Mouse (Mus musculus): Measurements from ENCODE around the gene Smg9.

The Smg9 gene

GRCm38 (mm10) chr7:24408186-24408585 is 8.8 kb downstream of the Smg9 start:
- no peak for DNase-seq (ENCODE audit: low read depth)

GRCm38 (mm10) chr7:24410123-24410522 is 10.7 kb downstream of the Smg9 start:
- DNase-seq (ENCODE audit: low read depth): no peak

GRCm38 (mm10) chr7:24410831-24411230 is 11.4 kb downstream of the Smg9 start:
- DNase-seq (ENCODE audit: low read depth): no peak

- no peak for DNase-seq (ENCODE audit: low read depth)
These were observed 14.2 kb downstream of the Smg9 start for GRCm38 (mm10) chr7:24413630-24414029.

GRCm38 (mm10) chr7:24415261-24415660 is 15.8 kb downstream of the Smg9 start:
- no peak for DNase-seq (ENCODE audit: low read depth)

- no peak for DNase-seq (ENCODE audit: low read depth)
These were observed 20.2 kb downstream of the Smg9 start for GRCm38 (mm10) chr7:24419579-24419978.

GRCm38 (mm10) chr7:24421648-24422047 is 22.2 kb downstream of the Smg9 start:
- no peak for DNase-seq (ENCODE audit: low read depth)

- DNase-seq (ENCODE audit: low read depth): no peak
These were observed 22.8 kb downstream of the Smg9 start for GRCm38 (mm10) chr7:24422251-24422650.

GRCm38 (mm10) chr7:24423107-24423763 is 23.8 kb downstream of the Smg9 start:
- no peak for DNase-seq (ENCODE audit: low read depth)

- DNase-seq (ENCODE audit: low read depth): no peak
These were observed 24.7 kb downstream of the Smg9 start for GRCm38 (mm10) chr7:24423956-24424732.

- no peak for DNase-seq (ENCODE audit: low read depth)
These were observed 26.5 kb downstream of the Smg9 start for GRCm38 (mm10) chr7:24425919-24426318.

GRCm38 (mm10) chr7:24427168-24427567 is 27.7 kb downstream of the Smg9 start:
- DNase-seq (ENCODE audit: low read depth): no peak

- no peak for DNase-seq (ENCODE audit: low read depth)
These were observed 29.3 kb downstream of the Smg9 start for GRCm38 (mm10) chr7:24428725-24429124.

- no peak for DNase-seq (ENCODE audit: low read depth)
These were observed 30.1 kb downstream of the Smg9 start for GRCm38 (mm10) chr7:24429413-24430112.

GRCm38 (mm10) chr7:24430551-24431345 is 31.3 kb downstream of the Smg9 start:
- DNase-seq (ENCODE audit: low read depth): no peak

GRCm38 (mm10) chr7:24431713-24432112 is 32.3 kb downstream of the Smg9 start:
- DNase-seq (ENCODE audit: low read depth): no peak

GRCm38 (mm10) chr7:24435305-24435704 is 35.9 kb downstream of the Smg9 start:
- DNase-seq (ENCODE audit: low read depth): no peak

GRCm38 (mm10) chr7:24437981-24438380 is 38.6 kb downstream of the Smg9 start:
- DNase-seq (ENCODE audit: low read depth): no peak

GRCm38 (mm10) chr7:24439191-24439590 is 39.8 kb downstream of the Smg9 start:
- no peak for DNase-seq (ENCODE audit: low read depth)

- no peak for DNase-seq (ENCODE audit: low read depth)
These were observed 40.5 kb downstream of the Smg9 start for GRCm38 (mm10) chr7:24439891-24440290.

GRCm38 (mm10) chr7:24441785-24442184 is 42.4 kb downstream of the Smg9 start:
- peak; percentile 55 for DNase-seq (ENCODE audit: low read depth)

GRCm38 (mm10) chr7:24442313-24442712 is 42.9 kb downstream of the Smg9 start:
- no peak for DNase-seq (ENCODE audit: low read depth)

Data from c-Kit-positive CD71-positive TER-119-negative erythroid progenitor cells, embryonic 14.5 days (primary cell).